Mouse (Mus musculus) liver, embryonic 12.5 days (tissue): Measurements from ENCODE around the gene Aig1. TPM values are rescaled to one million over a fixed set of nuclear protein-coding genes. Genes with fewer than 3 reads are reported as not detected.

Experiments
- ATAC-seq: fragments of 200-750 bp; cut with Nextera tagmentation; 2 replicates; pipeline ENCODE4 v1.8.0; 2017; ENCODE audit warnings: moderate number of reproducible peaks, mild to moderate bottlenecking, moderate library complexity
- H3K27ac ChIP-seq: fragments of 300-500 bp; sonication (generic); 2 replicates; pipeline ENCODE4 v1.5.1; 2016; ENCODE audit warnings: mild to moderate bottlenecking
- H3K27me3 ChIP-seq: fragments of 300-500 bp; sonication (generic); replicated peaks from 2 replicates; pipeline ENCODE4 v1.6.1; 2016; ENCODE audit warnings: mild to moderate bottlenecking, moderate library complexity
- H3K36me3 ChIP-seq: fragments of 300-500 bp; sonication (generic); 2 replicates; pipeline ENCODE4 v1.6.1; 2016; ENCODE audit warnings: mild to moderate bottlenecking, moderate library complexity
- H3K4me1 ChIP-seq: fragments of 300-500 bp; sonication (generic); 2 replicates; pipeline ENCODE4 v1.6.1; 2016
- H3K4me2 ChIP-seq: fragments of 300-500 bp; sonication (generic); 2 replicates; pipeline ENCODE4 v1.6.1; 2016; ENCODE audit warnings: mild to moderate bottlenecking, moderate library complexity
- H3K4me3 ChIP-seq: fragments of 300-500 bp; sonication (generic); 2 replicates; pipeline ENCODE4 v1.5.1; 2016; ENCODE audit warnings: mild to moderate bottlenecking, moderate library complexity
- H3K9ac ChIP-seq: fragments of 300-500 bp; sonication (generic); 2 replicates; pipeline ENCODE4 v1.6.1; 2016; ENCODE audit warnings: mild to moderate bottlenecking, moderate library complexity
- H3K9me3 ChIP-seq: fragments of 300-500 bp; sonication (generic); replicated peaks from 2 replicates; pipeline ENCODE4 v1.6.1; 2016; ENCODE audit warnings: mild to moderate bottlenecking, moderate library complexity
- WGBS: fragments of 180-500 bp; shearing (Covaris S2); methylation state at CpG from one replicate; pipeline ENCODE4 v1.1.7; 2016; ENCODE audit not compliant: insufficient replicate concordance; 5-methylcytosine and 5-hydroxymethylcytosine counted together
- polyA plus RNA-seq: library from polyadenylated mRNA; unstranded; fragments of >200 nt; fragmentation: Nextera tagmentation; extraction: Ambion mirVana; gene quantifications from 2 replicates; pipeline ENCODE4 v1.2.1, GENCODE M21; 2016

Aig1 gene
- polyA plus RNA-seq, 1 experiment from 2014 or later: 12.0 TPM

DNA sequence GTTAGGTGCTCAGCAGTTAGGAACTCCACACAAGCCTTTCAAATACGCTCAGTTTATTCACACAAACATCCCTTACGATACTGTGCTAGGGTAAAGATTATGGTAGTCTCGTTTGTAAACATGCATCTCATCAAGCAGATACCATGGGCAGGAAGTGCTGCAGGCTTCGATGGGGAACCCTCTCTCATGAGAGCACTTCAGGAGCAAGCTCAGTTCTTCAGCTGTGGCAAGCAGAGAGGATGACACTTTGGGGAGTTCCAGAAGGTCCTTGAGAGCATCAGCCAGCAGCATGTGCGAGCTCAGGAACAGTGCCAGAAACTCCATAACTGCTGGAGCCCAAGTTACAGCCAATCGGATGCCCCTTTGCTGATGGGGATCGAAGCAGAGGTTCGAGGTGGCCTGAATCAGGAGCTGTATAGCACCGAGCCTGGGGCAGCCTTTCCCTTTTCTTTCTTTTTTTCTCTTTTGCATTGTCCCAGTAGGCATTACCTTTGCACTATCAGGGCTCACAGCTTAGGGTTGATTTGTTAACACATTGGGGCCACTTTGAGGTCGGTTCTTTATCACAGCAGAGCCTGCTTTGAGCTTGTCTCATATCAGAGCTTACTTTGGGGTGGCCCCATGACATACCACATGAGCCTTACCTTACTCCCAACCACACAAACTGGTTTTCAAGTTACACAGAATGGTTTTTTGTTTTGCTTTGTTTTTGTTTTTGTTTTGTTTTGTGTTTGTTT lies 5.7 kb upstream of the Aig1 start:
- Histone ChIP-seq H3K27me3 (no peaks in the 10 kb centered on the region), H3K27ac (peak overlapping the region; percentile 78), H3K9ac (no peak overlapping the region), H3K36me3 (no peaks in the 10 kb centered on the region), H3K4me3 (0 out of 2 replicates have a peak overlapping the region, but pooled peaks have one; percentile 7), H3K9me3 (no peaks in the 10 kb centered on the region), H3K4me1 (peaks cover 34% of the 10 kb centered on the region), H3K4me2 (peak overlapping the region; percentile 57)
- peak; percentile 98 for ATAC-seq
- 37% methylated on average over 10 of the region's 10 CpGs for WGBS

- ATAC-seq: no peak
- no peak overlapping the region for H3K9ac ChIP-seq
- no peaks in the 10 kb centered on the region for H3K36me3 ChIP-seq
- H3K9me3 ChIP-seq: no peaks in the 10 kb centered on the region
- no peaks in the 10 kb centered on the region for H3K27me3 ChIP-seq
- H3K27ac ChIP-seq: no peak overlapping the region
- H3K4me2 ChIP-seq: no peak overlapping the region
- WGBS: 77% methylated on average over 3 of the region's 3 CpGs
- H3K4me3 ChIP-seq: no peak overlapping the region
- peaks cover 50% of the 10 kb centered on the region for H3K4me1 ChIP-seq
Observed at GRCm38 (mm10) chr10:13870531-13870930, 1.8 kb upstream of the Aig1 start.

DNA sequence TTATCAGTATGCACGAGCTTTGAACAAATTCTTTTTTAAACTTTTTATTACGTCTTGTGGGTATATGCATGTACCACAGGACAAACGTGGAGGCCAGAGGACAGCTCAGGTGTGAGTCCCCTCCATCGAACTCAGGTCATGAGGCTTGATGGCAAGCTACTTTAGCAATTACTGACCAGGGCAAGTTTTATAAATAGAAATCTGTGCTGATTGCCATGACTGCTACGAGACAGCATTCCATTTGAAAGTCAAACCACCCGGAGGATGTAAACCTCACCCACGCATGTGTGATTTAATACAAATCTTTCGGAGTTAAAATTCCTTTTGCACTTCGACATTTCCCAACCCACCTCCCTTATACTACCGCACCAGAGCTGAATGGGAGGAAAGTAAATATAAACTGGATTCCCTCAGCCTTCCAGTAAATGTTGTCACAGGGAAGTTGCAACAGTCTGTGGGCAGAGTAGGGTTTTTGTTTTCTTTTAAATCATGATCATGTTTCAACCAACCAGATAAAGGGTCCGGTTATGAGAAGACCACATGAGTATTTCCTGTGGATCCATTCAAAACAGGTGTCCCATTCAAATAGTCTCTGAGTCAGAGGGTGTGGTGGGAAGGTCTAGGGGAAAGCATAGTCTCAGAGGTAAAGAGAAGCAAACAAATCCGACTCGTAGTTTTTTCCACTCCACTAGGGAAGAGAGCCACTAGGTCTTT lies 699 bp upstream of the Aig1 start:
- peaks cover 39% of the 10 kb centered on the region for H3K4me1 ChIP-seq
- H3K4me3 ChIP-seq: peak overlapping the region; percentile 73
- ATAC-seq: no peak
- 41% methylated on average over 13 of the region's 13 CpGs for WGBS
- peak overlapping the region; percentile 79 for H3K9ac ChIP-seq
- H3K27ac ChIP-seq: no peak overlapping the region
- H3K36me3 ChIP-seq: no peaks in the 10 kb centered on the region
- H3K4me2 ChIP-seq: peak overlapping the region; percentile 85
- H3K9me3 ChIP-seq: no peaks in the 10 kb centered on the region
- H3K27me3 ChIP-seq: no peaks in the 10 kb centered on the region

- H3K4me1 ChIP-seq: peaks cover 25% of the 10 kb centered on the region
- H3K27ac ChIP-seq: no peak overlapping the region
- H3K9ac ChIP-seq: no peak overlapping the region
- no peak for ATAC-seq
- no peak overlapping the region for H3K4me2 ChIP-seq
- H3K36me3 ChIP-seq: no peaks in the 10 kb centered on the region
- H3K27me3 ChIP-seq: no peaks in the 10 kb centered on the region
- no peaks in the 10 kb centered on the region for H3K9me3 ChIP-seq
- 70% methylated on average over 4 of the region's 4 CpGs for WGBS
- no peak overlapping the region for H3K4me3 ChIP-seq
Observed at GRCm38 (mm10) chr10:13866391-13866790, 2.4 kb downstream of the Aig1 start.

- no peaks in the 10 kb centered on the region for H3K27me3 ChIP-seq
- no peak overlapping the region for H3K27ac ChIP-seq
- H3K9ac ChIP-seq: no peak overlapping the region
- H3K9me3 ChIP-seq: no peaks in the 10 kb centered on the region
- H3K4me1 ChIP-seq: no peaks in the 10 kb centered on the region; the same call in 1 of the 2 replicates
- H3K36me3 ChIP-seq: no peaks in the 10 kb centered on the region
- 0 out of 2 replicates have a peak overlapping the region, but pooled peaks have one; percentile 22 for H3K4me2 ChIP-seq
- ATAC-seq: no peak
- WGBS: 50% methylated on average over 11 of the region's 11 CpGs
- no peak overlapping the region for H3K4me3 ChIP-seq
Observed at GRCm38 (mm10) chr10:13861115-13861909, 7.5 kb downstream of the Aig1 start.

- no peak overlapping the region for H3K4me2 ChIP-seq
- H3K27ac ChIP-seq: no peak overlapping the region
- H3K36me3 ChIP-seq: no peaks in the 10 kb centered on the region
- H3K9ac ChIP-seq: no peak overlapping the region
- H3K27me3 ChIP-seq: no peaks in the 10 kb centered on the region
- no peak overlapping the region for H3K4me3 ChIP-seq
- no peaks in the 10 kb centered on the region for H3K4me1 ChIP-seq
- ATAC-seq: no peak
- H3K9me3 ChIP-seq: no peaks in the 10 kb centered on the region
- WGBS: 79% methylated on average over 7 of the region's 7 CpGs
Observed at GRCm38 (mm10) chr10:13856438-13856837, 12.3 kb downstream of the Aig1 start.

- H3K27me3 ChIP-seq: no peaks in the 10 kb centered on the region
- no peak overlapping the region for H3K4me3 ChIP-seq
- no peaks in the 10 kb centered on the region for H3K36me3 ChIP-seq
- H3K4me1 ChIP-seq: no peaks in the 10 kb centered on the region
- no peak overlapping the region for H3K27ac ChIP-seq
- no peak for ATAC-seq
- no peak overlapping the region for H3K9ac ChIP-seq
- H3K4me2 ChIP-seq: no peak overlapping the region
- 82% methylated on average over 7 of the region's 7 CpGs for WGBS
- H3K9me3 ChIP-seq: no peaks in the 10 kb centered on the region
Observed at GRCm38 (mm10) chr10:13855969-13856368, 12.8 kb downstream of the Aig1 start.

DNA sequence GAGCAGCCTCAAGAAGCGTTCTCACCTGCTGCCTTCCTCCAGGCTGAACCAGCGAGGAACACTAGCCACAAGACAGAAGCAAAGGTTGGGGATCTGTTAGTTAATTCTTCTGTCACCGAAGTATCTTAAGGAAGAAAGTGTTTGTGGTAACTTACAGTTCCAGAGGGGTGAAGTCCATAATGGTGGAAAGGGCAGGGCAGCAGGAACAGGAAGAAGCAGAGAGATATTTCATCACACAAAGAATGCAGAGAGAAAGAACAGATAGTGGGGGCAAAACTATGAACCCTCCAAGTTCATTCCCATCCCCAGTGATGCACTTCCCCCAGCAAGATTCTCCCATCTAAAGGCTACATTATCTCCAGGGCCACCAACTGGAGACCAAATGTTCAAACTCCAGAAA lies 13.7 kb downstream of the Aig1 start:
- Histone ChIP-seq H3K9ac (no peak overlapping the region), H3K4me1 (no peaks in the 10 kb centered on the region), H3K27ac (no peak overlapping the region), H3K36me3 (no peaks in the 10 kb centered on the region), H3K4me2 (no peak overlapping the region), H3K4me3 (no peak overlapping the region), H3K27me3 (no peaks in the 10 kb centered on the region), H3K9me3 (no peaks in the 10 kb centered on the region)
- ATAC-seq: no peak
- WGBS: 68% methylated on average over 3 of the region's 3 CpGs

DNA sequence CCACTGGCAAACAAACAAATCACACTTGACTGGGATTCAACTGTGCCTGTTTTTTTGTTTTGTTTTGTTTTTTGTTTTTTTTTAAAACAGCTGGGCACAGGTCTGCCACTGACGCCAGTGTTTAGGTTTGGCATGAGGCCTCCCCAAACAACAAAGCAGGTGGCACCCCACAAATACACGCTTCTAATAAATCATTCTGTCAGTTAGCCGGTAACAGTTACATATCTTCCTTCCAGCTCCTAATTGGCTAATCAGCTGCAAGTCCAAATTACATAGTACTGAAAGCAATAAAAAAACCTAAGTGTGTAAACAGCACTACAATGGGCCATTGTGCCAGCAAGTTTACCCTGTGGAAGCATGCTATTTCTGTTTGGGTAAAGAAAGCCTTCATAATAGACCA lies 18.7 kb downstream of the Aig1 start:
- H3K36me3 ChIP-seq: no peaks in the 10 kb centered on the region
- no peak overlapping the region for H3K4me3 ChIP-seq
- no peak overlapping the region for H3K9ac ChIP-seq
- no peak for ATAC-seq
- peaks cover 8% of the 10 kb centered on the region; the same call in 1 of the 2 replicates for H3K4me1 ChIP-seq
- 73% methylated on average over 3 of the region's 3 CpGs for WGBS
- H3K4me2 ChIP-seq: no peak overlapping the region
- H3K27ac ChIP-seq: no peak overlapping the region
- no peaks in the 10 kb centered on the region for H3K27me3 ChIP-seq
- no peaks in the 10 kb centered on the region for H3K9me3 ChIP-seq

GRCm38 (mm10) chr10:13849205-13849604 lies 19.6 kb downstream of the Aig1 start:
- Histone ChIP-seq H3K4me3 (no peak overlapping the region), H3K27ac (no peak overlapping the region), H3K27me3 (no peaks in the 10 kb centered on the region), H3K36me3 (no peaks in the 10 kb centered on the region), H3K4me2 (no peak overlapping the region), H3K9me3 (no peaks in the 10 kb centered on the region), H3K9ac (no peak overlapping the region), H3K4me1 (peaks cover 8% of the 10 kb centered on the region; the same call in 1 of the 2 replicates)
- 77% methylated on average over 2 of the region's 2 CpGs for WGBS
- ATAC-seq: no peak

GRCm38 (mm10) chr10:13844864-13845263 lies 23.9 kb downstream of the Aig1 start:
- Histone ChIP-seq H3K27me3 (no peaks in the 10 kb centered on the region), H3K27ac (no peak overlapping the region), H3K9ac (no peak overlapping the region), H3K36me3 (no peaks in the 10 kb centered on the region), H3K9me3 (no peaks in the 10 kb centered on the region), H3K4me2 (no peak overlapping the region), H3K4me3 (no peak overlapping the region), H3K4me1 (peaks cover 8% of the 10 kb centered on the region; the same call in 1 of the 2 replicates)
- 81% methylated on average over 4 of the region's 4 CpGs for WGBS
- no peak for ATAC-seq

DNA sequence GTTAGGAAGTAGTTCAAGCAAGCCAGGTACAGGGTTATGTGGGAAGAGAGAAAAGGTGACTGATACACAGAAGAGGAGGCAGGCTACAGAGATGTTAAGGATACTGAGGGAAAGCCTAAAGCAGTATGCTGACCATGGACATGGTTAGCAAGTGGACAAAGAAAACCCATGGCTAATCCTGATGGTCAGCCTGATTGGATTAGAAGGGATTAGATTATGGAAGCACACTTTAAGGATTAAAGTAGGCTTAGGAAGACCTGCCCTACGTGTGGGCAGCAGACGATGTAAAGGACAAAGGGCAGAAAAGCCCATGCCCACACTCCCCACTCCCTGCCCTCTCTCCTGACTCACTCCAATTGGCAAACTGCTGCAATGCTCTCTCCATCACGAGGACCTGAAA lies 25.0 kb downstream of the Aig1 start:
- Histone ChIP-seq H3K36me3 (no peaks in the 10 kb centered on the region), H3K4me1 (peaks cover 3% of the 10 kb centered on the region; the same call in 1 of the 2 replicates), H3K9ac (no peak overlapping the region), H3K9me3 (no peaks in the 10 kb centered on the region), H3K4me3 (no peak overlapping the region), H3K27me3 (no peaks in the 10 kb centered on the region), H3K4me2 (no peak overlapping the region), H3K27ac (no peak overlapping the region)
- 70% methylated on average over 3 of the region's 3 CpGs for WGBS
- no peak for ATAC-seq
